ENCODE assay signal across 24 mouse cellular contexts in the genomic region with DNA sequence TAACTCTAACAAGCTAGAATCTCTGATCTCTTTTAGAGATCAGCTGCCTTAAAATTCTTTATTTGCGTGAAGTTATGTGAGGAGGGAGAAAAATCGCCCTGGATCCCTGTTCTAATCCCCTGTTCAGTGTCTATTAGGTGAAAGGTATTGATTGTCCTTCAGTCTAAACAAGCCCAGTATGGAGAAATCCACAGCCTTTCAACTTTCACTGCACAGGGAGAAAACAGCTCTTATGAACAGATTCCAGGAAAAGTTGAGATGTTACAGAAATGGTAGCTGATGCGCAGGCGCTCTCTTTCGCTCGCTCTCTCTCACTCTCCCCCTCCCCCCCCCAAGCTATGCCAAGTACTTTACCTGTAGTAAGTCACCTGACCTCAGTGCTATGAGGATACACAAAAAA.
"Had no signal": no experiment of that assay in that cellular context is flagged by ENCODE, and none has a peak within 500 bp of the region (broad histone marks: within the 10 kb centered on the region; RNA-seq: fewer than 3 reads in every experiment).

No protein-coding gene starts in this region.

- H3K9me3 ChIP-seq: heart, embryonic 13.5 days; heart, embryonic 15.5 days; hindbrain, embryonic 13.5 days; hindbrain, embryonic 15.5 days; kidney, embryonic 15.5 days; limb, embryonic 10.5 days; limb, embryonic 12.5 days had no signal

- H3K36me3 ChIP-seq: heart, embryonic 13.5 days; heart, embryonic 15.5 days; hindbrain, embryonic 13.5 days; hindbrain, embryonic 15.5 days; kidney, embryonic 15.5 days; limb, embryonic 10.5 days; limb, embryonic 12.5 days had no signal

- H3K4me3 ChIP-seq: heart, adult 2 months; heart, embryonic 13.5 days; heart, embryonic 15.5 days; hindbrain, embryonic 13.5 days; hindbrain, embryonic 15.5 days; kidney, embryonic 15.5 days; left cerebral cortex, adult 2 months; limb, embryonic 10.5 days; limb, embryonic 12.5 days had no signal

- H3K27ac ChIP-seq: heart, adult 2 months; heart, embryonic 13.5 days; heart, embryonic 15.5 days; hindbrain, embryonic 13.5 days; hindbrain, embryonic 15.5 days; hindbrain, postnatal 0 days; kidney, embryonic 15.5 days; kidney, postnatal 0 days; left cerebral cortex, adult 2 months; limb, embryonic 10.5 days; limb, embryonic 12.5 days had no signal

- ATAC-seq: forebrain, postnatal 0 days; hindbrain, postnatal 0 days; intestine, embryonic 16.5 days had no signal

- DNase-seq: forebrain, postnatal 0 days; gastrocnemius, postnatal 14 days; gastrocnemius, postnatal 36 days; heart, adult 11 months; heart, adult 2 months; heart, postnatal 14 days; heart, postnatal 36 days; kidney, adult 11 months; kidney, adult 2 months; kidney, adult 9 months; kidney, postnatal 14 days; kidney, postnatal 36 days had no signal

- H3K9ac ChIP-seq: forebrain, postnatal 0 days; heart, embryonic 13.5 days; heart, embryonic 15.5 days; hindbrain, embryonic 13.5 days; hindbrain, embryonic 15.5 days; kidney, embryonic 15.5 days; limb, embryonic 12.5 days had no signal

- H3K4me2 ChIP-seq: heart, embryonic 11.5 days; heart, embryonic 13.5 days; heart, embryonic 15.5 days; hindbrain, embryonic 13.5 days; hindbrain, embryonic 15.5 days; kidney, embryonic 15.5 days; limb, embryonic 12.5 days had no signal

- H3K27me3 ChIP-seq: heart, embryonic 13.5 days; heart, embryonic 15.5 days; hindbrain, embryonic 13.5 days; hindbrain, embryonic 15.5 days; kidney, embryonic 15.5 days; limb, embryonic 12.5 days had no signal
